Mouse (Mus musculus): ENCODE measurements around the gene Def8.

- TF ChIP-seq CTCF (IDR thresholded peaks at IDR 0.05) (no peak), EP300 (IDR thresholded peaks at IDR 0.05) (no peak)
These were observed 5.8 kb downstream of the Def8 start for GRCm38 (mm10) chr8:123428939-123429721.
